Mouse (Mus musculus) frontal cortex, postnatal 14 days (tissue): ENCODE results near the gene Olfr398.

Source experiments
- DNase-seq, 2 experiments: peaks; one replicate each; pipeline ENCODE4 v3.0.0; 2022; ENCODE audit warnings: low spot score in 2 of 2

Gene Olfr398

GRCm38 (mm10) chr11:73990307-73990706 lies at the start of gene Olfr398:
Gene Olfr398 (minus strand): TSS chr11:73990407.
- DNase-seq: no peak

DNA sequence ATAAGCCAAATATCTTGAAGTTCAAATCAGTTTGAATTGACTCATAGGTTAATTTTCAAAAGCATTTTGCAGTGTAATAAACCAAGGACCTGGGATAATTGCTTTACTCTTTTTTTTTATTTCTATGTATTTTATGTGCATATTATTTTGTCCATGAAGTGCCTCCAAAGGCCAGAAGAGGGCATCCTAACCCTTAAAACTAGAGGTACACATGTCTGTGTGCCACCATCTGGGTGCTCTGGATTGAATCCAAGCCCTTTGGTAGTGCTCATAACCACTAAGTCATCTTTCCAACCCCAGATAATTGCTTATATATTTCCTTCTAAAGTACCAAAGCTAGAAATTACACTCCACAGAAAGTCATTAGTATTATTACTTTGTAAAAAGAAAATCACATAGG lies 2.9 kb upstream of the Olfr398 start:
- DNase-seq: no peak

- DNase-seq: no peak
These were observed 29.7 kb downstream of the Olfr398 start, which contains the start of gene Olfr397 for GRCm38 (mm10) chr11:73960517-73960916. Gene Olfr397 (plus strand): TSS chr11:73960817.

- DNase-seq: no peak
These were observed 53.8 kb downstream of the Olfr398 start, which contains the start of gene Olfr23 for GRCm38 (mm10) chr11:73936377-73936776. Gene Olfr23 (plus strand): TSS chr11:73936677.
